Mouse (Mus musculus) urinary bladder, postnatal 36 days (tissue): ENCODE measurements around the gene Gtf2ird2.

Experiments used
- DNase-seq, 2 experiments: peaks; one replicate each; pipeline ENCODE4 v3.0.0; 2022; ENCODE audit warnings: low spot score in 2 of 2, mixed read lengths in 1 of 2

The Gtf2ird2 gene

GRCm38 (mm10) chr5:134183880-134184808 lies at the start of gene Gtf2ird2:
Gene Gtf2ird2 (plus strand): TSS chr5:134184019.
- peak; percentile 97 to 98 for DNase-seq

DNA sequence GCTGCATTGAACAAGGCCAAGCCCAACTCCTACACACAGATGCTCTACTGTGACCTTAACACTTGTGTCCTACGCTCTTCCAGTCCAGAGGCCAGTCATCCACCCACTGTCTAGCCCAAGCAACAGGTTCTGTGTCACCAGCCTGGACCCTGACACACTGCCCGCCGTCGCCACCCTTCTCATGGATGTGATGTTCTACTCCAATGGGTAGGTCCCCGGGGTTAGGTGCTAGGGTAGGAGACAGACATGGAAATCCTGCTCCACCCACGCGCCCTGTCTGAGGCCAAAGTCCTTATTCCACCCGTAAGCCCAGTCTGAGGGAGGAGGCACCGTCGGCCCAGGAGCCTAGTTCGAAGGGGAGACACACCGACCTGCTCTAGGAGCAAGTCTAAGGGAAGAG lies 47.8 kb upstream of the Gtf2ird2 start:
- no peak for DNase-seq

DNA sequence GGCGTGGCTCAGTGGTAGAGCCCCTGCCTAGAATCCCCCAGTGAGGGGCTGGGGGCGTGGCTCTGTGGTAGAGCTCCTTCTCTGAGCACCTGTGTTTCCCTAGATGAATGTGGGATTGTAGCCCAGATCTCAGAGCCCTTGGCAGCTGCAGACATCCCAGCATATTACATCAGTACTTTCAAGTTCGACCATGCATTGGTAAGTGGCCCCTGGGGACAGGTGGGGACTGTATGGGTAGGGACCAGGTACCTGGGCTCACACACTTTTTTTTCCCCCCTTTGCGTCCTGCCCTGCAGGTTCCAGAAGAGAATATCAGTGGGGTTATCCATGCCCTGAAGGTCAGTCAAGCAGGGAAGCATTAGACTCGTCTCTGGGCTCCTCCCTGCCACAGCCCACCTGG lies 45.9 kb upstream of the Gtf2ird2 start:
- no peak for DNase-seq

DNA sequence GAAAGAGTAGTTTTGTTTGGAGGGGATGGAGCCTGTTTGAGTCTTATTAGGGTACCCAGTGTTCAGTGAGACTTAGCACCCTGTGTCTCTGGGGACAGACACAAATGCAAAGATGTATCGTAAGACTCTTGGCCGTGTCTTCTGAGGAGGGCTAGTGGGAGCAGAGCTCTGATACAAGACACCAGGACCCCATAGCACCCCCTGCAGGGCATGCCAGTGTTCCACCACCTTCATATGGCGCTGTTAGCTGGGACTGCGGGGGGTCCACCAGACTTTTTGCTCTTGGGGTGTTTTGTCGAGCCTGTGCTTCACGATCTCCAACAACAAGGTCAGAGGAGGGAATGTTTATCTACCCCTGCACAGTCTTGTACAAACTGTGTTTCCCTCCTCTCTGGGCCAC lies 44.4 kb upstream of the Gtf2ird2 start:
- DNase-seq: no peak

DNA sequence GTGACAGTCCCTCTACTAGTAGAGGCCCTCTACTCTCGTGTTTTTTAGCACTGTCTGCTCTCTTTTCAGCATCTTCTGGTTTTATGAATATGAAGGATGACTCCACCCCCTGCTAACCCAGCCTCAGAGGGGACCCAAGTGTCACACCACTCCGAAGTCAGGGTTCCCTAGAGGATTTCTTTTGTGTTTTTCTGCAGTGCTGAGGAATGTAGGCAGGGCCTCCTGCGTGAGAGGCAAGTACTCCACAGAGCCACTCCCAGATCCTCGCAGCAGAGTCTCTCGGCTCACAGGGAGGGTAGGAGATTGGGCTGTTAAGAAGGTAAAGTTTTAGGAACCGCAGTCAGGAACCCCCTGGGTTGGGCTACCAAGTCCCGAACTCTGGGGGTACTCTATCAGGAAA lies 42.6 kb upstream of the Gtf2ird2 start:
- no peak for DNase-seq

DNA sequence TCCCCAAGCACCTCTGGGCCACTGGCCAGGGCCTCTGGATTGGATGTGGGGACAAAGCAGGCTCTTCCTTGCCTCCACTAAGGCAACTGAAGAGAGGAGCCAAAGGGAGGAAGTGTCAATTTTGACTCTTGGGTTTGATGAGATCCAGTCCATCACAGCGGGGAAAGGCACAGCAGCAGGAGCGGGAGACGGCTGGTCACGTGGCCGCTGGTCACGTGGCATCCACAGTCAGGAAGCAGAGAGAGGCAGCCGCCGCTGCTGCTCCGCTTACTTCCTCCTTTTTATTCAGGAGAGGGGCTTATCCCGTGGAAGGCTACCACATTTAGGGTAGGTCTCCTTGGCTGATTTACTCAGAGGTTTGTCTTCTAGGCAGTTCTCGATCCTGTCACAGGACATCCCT lies 41.4 kb upstream of the Gtf2ird2 start:
- DNase-seq: no peak

DNA sequence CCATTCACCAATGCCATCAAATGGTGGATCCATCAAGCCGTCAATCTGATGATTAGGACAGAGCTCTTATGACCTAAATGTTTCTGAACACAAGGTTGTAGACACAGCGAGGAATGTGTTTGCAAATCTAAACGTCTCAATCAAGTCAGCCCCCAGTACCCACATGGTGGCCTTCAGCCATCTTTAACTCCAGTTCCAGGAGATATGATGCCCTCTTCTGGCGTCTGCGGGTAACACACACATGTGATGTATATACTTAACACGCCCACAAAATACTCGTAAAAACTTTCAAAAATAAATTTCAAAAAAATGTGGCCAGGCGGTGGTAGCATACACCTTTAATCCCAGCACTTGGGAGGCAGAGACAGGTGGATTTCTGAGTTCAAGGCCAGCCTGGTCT lies 38.8 kb upstream of the Gtf2ird2 start:
- DNase-seq: no peak

GRCm38 (mm10) chr5:134147194-134147753 lies 36.5 kb upstream of the Gtf2ird2 start:
- no peak for DNase-seq

- no peak for DNase-seq
These were observed 35.7 kb upstream of the Gtf2ird2 start for GRCm38 (mm10) chr5:134148153-134148552.

DNA sequence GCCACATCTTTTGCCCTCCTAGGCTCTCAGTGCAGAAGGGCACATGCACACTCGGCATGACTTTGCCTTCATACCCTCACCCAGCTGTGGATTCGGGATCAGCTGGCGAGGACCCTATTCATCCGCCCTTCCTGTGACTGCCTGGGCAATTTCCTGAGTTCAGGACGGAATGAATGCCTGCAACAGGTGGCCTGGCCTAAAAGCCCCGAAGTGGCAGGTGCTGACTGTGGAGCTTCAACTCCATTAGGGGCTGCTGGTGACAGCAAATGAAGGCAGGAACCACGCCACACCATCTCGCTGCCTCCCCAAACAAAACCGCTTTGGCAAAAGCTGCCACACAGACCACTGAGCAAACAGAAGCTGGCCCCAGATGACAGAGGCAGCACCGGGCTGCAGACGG lies 31.9 kb upstream of the Gtf2ird2 start:
- no peak for DNase-seq

DNA sequence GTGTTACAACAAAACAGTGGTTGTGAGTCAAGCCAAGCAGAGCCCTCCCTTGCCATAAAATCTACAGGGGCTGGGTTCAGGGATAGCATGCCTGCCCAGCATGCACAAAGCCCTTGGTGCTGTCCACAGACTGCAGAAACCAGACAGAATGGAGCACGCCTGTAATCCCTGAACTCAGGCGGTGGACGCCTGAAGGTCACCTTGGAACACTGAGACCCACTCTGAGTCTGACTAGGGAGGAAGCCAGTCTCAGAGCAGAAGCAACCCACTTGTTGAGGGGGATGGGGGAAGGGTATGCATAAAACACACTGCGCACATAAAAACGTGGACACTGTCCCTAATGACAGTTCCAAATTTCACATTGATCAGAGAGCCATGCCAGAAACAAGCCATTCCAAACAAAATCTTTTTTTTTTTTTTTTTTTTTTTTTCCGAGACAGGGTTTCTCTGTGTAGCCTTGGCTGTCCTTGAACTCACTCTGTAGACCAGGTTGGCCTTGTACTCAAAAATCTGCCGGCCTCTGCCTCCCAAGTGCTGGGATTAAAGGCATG lies 27.8 kb upstream of the Gtf2ird2 start:
- no peak for DNase-seq

DNA sequence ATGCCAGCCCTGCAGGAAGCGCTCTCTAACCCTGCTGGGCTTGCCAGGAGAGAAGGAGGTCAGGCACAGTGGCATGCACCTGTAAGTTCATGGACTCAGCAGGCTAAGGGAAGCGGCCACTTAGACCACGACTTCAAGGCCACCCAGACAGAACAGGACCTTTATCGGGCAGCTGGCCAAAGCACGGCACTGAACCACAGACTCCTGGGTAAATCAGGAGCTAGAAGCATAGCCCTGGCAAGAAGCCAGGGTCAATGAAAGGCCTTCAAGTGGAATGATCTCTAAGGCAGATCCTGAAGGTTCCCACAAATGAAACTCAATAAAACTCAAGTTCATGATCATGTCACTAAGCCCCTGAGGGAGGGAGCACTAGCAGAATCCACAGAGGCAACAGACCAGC lies 19.1 kb upstream of the Gtf2ird2 start:
- DNase-seq: no peak

DNA sequence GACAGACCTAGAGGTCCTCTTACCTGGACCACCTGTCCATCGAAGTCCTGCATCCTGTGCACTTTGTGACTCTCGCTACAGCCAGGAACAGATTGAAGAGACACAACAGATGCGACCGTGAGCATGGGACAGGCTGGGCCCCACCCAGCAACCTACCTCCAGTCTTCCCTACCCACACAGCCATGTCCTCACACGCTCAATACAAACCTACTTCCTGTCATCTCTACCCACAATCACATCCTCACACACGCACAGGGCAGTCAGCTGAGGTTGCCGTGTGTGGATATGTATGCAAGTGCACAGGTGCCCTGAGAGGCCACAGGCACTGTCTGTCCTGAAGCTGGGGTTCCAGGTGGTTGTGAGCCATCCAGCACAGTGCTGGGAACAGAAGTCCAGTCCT lies 17.2 kb upstream of the Gtf2ird2 start:
- DNase-seq: no peak

DNA sequence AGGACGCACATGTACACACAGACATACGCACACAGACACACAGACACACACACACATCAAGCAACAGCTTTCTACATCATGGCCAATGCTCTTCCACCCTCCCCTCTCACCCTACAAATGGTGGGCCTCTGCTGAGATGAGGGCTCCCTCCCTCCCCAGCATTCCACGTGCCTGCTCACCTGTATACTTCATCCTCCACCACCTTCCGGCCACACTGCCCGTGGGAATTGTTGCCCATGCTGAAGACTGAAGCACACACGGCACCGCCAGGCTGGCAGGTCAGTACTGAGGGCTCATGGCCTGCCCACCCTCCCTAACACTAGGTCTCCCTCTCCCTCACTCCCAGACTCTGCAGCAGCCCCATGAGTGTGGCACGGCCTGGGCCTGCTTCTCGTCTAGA lies 15.8 kb upstream of the Gtf2ird2 start:
- DNase-seq: no peak

DNA sequence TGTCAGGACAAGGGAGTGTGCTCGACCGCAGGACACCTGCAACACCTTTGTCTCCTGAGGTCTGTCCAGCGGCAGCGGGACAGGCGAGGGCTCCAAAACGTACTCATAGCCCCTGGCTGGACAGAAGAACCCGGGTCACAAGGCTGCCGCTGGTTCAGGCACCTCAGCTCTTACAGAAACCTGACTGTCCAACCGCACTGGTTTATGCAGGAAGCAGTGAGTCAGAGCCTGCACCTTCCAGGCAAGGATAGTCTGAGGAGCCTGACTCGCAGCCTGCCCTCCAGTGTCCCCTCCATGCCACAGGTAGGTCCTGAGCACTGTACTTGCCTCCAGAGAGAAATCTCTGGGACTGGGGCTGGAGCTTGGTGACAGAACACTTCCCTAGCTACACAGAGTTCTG lies 14.6 kb upstream of the Gtf2ird2 start:
- peak in 1 of 2 experiments; percentile 33 for DNase-seq

DNA sequence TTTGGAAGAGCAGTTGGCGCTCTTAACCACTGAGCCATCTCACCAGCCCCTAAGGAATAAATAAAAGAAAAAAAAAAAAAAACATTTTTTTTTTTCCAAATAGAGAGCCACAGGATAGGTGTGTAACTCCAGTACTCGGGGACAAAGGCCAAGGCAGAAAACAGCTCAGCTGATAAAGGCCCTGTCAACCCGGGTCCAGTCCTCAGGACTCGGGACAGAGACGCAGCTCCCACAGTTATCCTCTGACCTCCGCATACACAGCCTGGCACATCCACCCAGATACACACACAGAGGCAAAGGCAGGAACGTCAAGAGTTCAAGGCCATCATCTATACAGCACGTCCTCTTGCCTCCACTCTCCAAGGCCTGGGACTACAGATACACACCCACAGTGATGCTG lies 13.7 kb upstream of the Gtf2ird2 start:
- DNase-seq: no peak

DNA sequence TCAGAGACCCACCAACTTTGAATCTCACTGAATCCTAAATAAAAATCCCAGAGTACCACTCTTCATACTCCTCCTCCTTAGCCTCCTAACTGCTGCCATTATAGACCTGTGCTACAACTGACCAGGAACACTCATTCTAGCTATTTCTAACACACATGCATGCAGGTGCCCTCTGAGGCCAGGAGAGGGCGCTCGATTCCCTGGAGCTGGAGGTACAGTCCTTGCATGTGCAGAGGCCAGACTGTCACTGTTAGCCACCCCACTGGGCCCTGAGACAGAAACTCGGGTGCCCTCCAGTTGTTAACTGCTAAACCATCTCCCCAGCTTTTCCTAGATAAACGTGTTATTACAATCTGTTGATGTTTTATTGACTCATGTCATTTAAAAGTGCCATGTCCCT lies 10.6 kb upstream of the Gtf2ird2 start:
- DNase-seq: no peak

GRCm38 (mm10) chr5:134175696-134176095 lies 8.1 kb upstream of the Gtf2ird2 start:
- no peak for DNase-seq

- DNase-seq: peak; percentile 76 to 84
These were observed 7.5 kb upstream of the Gtf2ird2 start, which contains the start of gene Rcc1l for GRCm38 (mm10) chr5:134176169-134176881. Gene Rcc1l (minus strand): TSS chr5:134176774.

DNA sequence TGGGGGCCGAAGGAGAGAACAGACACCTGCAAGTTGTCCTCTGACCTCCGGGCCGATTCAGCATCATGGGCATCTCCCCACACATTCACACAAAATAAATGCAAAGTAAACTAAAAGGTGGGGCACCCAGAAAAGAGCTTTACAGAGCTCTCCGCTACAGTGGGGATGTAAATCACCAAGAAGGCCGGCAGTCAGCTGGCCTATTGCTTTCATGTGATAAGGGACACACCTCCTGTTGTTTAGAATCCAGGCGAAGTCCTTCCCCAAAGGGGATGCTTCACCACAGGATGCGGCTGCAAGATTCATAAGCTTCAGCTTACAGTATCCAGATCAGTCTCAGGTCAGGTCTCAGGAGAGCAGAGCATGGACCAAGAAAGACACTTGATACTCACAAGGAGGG lies 5.3 kb upstream of the Gtf2ird2 start:
- DNase-seq: no peak

DNA sequence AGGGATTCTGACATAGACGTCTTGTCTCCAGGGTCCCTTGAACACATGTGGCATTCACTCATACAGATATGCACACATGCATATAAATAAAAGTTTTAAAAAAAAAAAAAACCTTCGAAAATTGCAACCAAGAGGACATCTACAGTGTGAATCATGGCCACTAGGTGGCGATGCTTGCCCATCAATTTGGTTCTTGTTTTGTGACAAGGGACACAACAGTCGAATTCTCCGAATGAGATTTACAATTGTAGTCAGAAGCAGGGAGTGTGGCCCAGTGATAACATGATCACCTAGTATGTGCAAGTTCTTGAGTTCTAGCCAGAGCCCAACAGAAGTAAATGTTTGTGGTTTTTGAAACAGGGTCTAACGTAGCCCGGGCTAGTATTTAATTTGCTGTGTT lies 3.9 kb upstream of the Gtf2ird2 start:
- DNase-seq: peak; percentile 65 to 78

DNA sequence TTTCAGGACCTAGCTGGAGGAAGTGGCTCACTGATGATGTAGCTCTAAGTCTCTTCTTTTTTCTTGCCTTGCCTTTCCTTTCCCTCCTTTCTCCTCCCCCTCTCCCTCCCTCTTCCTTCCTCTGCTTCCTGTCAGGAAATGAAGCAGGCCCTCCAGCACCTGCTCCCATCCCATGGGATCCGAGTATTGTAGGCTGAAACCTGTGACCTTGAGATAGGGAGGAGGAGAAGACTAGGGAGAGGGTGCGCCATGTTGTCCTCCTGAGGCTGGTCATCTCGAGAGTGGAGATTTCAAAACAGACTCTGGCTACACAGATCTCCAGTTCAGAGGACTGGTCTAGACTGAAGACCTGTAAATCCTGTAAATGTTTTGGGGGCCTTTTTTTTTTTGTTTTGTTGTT lies 1.6 kb upstream of the Gtf2ird2 start:
- no peak for DNase-seq
